Mouse (Mus musculus) forebrain, embryonic 16.5 days (tissue): ENCODE measurements around the gene Fam53b. TPM values are rescaled to one million over a fixed set of nuclear protein-coding genes. Genes with fewer than 3 reads are reported as not detected.

Experiments
- ATAC-seq: fragments of 200-750 bp; cut with Nextera tagmentation; 2 replicates; pipeline ENCODE4 v1.8.0; 2017; ENCODE audit warnings: mild to moderate bottlenecking, moderate library complexity
- H3K27ac ChIP-seq: fragments of 300-500 bp; sonication (generic); 2 replicates; pipeline ENCODE4 v1.5.1; 2014; ENCODE audit warnings: low read length, control low read depth
- H3K27me3 ChIP-seq: fragments of 300-500 bp; sonication (generic); replicated peaks from 2 replicates; pipeline ENCODE4 v1.6.1; 2014; ENCODE audit warnings: low read length; ENCODE audit not compliant: control insufficient read depth, insufficient read depth
- H3K36me3 ChIP-seq: fragments of 300-500 bp; sonication (generic); 2 replicates; pipeline ENCODE4 v1.6.1; 2014; ENCODE audit not compliant: control insufficient read depth, insufficient read depth
- H3K4me1 ChIP-seq: fragments of 300-500 bp; sonication (generic); replicated peaks from 2 replicates; pipeline ENCODE4 v1.6.1; 2014; ENCODE audit warnings: low read length; ENCODE audit not compliant: control insufficient read depth, insufficient read depth
- H3K4me2 ChIP-seq: fragments of 300-500 bp; sonication (generic); 2 replicates; pipeline ENCODE4 v1.6.1; 2014; ENCODE audit warnings: mild to moderate bottlenecking, low read length, control low read depth
- H3K4me3 ChIP-seq: fragments of 300-500 bp; sonication (generic); replicated peaks from 2 replicates; pipeline ENCODE4 v1.5.1; 2014; ENCODE audit warnings: mild to moderate bottlenecking, low read length, control low read depth
- H3K9ac ChIP-seq: fragments of 300-500 bp; sonication (generic); replicated peaks from 2 replicates; pipeline ENCODE4 v1.6.1; 2014; ENCODE audit warnings: low read depth, low read length, control low read depth
- H3K9me3 ChIP-seq: fragments of 300-500 bp; sonication (generic); 2 replicates; pipeline ENCODE4 v1.6.1; 2016; ENCODE audit warnings: low read length; ENCODE audit not compliant: control insufficient read depth
- WGBS: fragments of 180-500 bp; shearing (Covaris S2); extraction: QIAGEN DNeasy Blood & Tissue Kit; methylation state at CpG from one replicate; pipeline ENCODE4 v1.1.7; 2014; 5-methylcytosine and 5-hydroxymethylcytosine counted together
- polyA plus RNA-seq: library from polyadenylated mRNA; unstranded; fragments of >200 nt; fragmentation: Nextera tagmentation; extraction: Ambion mirVana; gene quantifications from 2 replicates; pipeline ENCODE4 v1.2.1, GENCODE M21; 2015

Fam53b gene
- polyA plus RNA-seq, 1 experiment from 2014 or later: 29.2 TPM

DNA sequence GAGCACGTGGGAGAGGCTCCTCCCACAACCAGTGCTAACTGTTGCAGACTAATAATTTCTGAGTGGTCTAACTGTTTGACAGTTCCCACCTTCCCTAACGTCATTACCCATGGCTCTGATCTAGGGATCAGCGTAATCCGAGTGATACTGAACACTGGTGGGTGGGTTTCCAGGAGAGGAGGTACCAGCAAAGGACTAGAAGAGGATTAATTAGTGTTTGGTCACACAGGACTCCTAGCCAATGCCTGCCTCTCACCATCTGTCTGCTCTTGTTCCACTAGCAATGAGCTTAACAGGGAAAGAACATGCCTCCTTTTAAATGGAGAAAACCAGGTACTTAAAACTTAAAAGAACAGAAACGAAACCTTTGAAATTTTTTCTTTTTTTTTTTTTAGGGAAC, 54.8 kb downstream of the Fam53b start:
- no peak overlapping the region for H3K9ac ChIP-seq
- no peaks in the 10 kb centered on the region; the same call in 1 of the 2 replicates for H3K36me3 ChIP-seq
- H3K9me3 ChIP-seq: no peaks in the 10 kb centered on the region
- no peaks in the 10 kb centered on the region for H3K27me3 ChIP-seq
- H3K4me2 ChIP-seq: no peak overlapping the region
- H3K4me3 ChIP-seq: no peak overlapping the region
- ATAC-seq: peak; percentile 63
- WGBS: 47% methylated on average over 5 of the region's 5 CpGs
- H3K27ac ChIP-seq: peak overlapping the region; percentile 80; the same call in 1 of the 2 replicates
- H3K4me1 ChIP-seq: peaks cover 27% of the 10 kb centered on the region

DNA sequence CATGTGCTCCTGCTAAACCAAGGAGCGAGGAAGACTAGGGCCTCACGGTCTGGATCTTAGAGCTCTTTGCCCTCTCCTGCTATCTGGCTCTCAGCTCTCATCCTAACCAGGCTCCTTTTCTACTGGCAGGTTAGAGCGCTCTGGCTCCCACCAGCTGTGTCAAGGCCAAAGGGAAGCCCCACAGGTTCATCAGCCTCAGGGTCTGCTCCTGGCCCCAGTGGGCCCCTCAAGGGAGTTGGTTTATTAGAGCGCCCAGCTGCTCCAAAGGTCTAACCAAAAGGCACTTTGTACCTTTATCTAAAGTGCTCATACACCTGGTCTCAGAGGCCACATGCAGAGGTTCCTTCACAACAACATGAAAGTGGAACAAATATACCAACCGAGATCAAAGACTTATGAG, 57.4 kb downstream of the Fam53b start:
- Histone ChIP-seq H3K27me3 (no peaks in the 10 kb centered on the region), H3K36me3 (no peaks in the 10 kb centered on the region), H3K27ac (no peak overlapping the region), H3K4me1 (peaks cover 31% of the 10 kb centered on the region), H3K4me2 (no peak overlapping the region), H3K9ac (no peak overlapping the region), H3K9me3 (no peaks in the 10 kb centered on the region), H3K4me3 (no peak overlapping the region)
- 95% methylated on average over 5 of the region's 5 CpGs for WGBS
- no peak for ATAC-seq

DNA sequence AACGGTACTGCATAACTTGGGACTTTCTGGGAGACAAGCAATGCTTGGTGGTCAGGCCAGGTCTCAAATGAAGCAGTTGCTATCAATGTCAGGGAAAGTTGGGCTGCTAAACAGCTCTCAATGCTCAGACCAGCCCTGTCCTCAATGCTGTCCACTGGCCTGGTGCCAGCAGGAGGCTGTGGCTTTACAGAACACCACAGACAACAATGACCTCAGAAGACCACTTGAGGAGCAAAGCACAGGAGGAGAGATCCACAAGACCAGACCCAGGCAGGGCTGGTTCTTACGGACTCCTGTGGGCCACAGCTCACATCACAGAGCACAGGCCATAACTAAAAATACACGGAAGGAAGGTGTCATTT, 59.3 kb downstream of the Fam53b start:
- Histone ChIP-seq H3K4me3 (no peak overlapping the region), H3K27me3 (no peaks in the 10 kb centered on the region), H3K36me3 (no peaks in the 10 kb centered on the region), H3K4me2 (no peak overlapping the region), H3K4me1 (peaks cover 18% of the 10 kb centered on the region), H3K9me3 (no peaks in the 10 kb centered on the region), H3K9ac (no peak overlapping the region), H3K27ac (no peak overlapping the region)
- ATAC-seq: no peak
- WGBS: 60% methylated on average over 3 of the region's 3 CpGs

DNA sequence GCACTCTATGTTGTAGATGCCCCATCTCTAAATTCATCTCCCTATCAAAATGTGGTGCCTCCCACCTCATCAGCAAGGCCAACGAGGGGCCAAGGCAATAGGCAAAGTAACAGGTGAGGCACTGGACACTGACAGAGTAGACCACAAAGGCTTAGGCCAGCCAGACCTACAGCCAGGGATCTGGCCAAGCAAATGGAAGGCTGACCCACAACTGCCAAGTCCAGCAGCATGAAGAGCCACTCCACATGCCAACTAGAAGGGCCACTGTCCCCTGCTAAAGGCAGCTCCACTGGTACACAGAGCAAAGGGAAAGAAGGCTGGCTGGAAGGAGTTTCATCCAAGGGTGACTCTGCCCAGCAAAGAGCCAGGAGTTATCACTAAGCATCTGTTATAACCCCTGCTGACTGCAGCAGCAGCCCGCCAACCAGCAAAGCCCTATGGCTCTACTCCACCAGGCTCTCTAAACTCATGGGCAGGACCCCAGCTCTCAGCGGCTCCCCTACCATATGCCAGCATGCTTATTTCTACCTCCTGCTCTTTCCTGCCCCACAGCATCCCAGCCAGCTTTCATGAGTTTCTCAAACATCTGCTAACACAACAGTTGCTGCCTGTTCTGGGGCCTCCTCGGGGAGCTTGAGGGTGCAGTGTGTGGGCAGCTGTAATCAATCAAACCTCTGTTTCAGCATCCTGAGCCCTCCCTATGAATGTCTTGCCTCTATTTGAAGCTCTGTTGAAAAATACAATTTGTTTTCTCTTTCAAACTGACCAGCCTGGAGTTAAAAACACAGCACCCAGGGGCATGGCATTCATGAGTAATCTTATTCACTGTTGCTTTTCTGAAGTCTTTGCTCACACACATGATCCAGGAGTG, 59.9 kb downstream of the Fam53b start:
- no peak overlapping the region for H3K27ac ChIP-seq
- no peaks in the 10 kb centered on the region for H3K27me3 ChIP-seq
- H3K9me3 ChIP-seq: no peaks in the 10 kb centered on the region
- peak; percentile 52; the same call in 1 of the 2 replicates for ATAC-seq
- H3K4me2 ChIP-seq: no peak overlapping the region
- no peaks in the 10 kb centered on the region for H3K36me3 ChIP-seq
- WGBS: 60% methylated on average over 4 of the region's 4 CpGs
- H3K4me1 ChIP-seq: peaks cover 16% of the 10 kb centered on the region
- H3K4me3 ChIP-seq: no peak overlapping the region
- H3K9ac ChIP-seq: no peak overlapping the region

DNA sequence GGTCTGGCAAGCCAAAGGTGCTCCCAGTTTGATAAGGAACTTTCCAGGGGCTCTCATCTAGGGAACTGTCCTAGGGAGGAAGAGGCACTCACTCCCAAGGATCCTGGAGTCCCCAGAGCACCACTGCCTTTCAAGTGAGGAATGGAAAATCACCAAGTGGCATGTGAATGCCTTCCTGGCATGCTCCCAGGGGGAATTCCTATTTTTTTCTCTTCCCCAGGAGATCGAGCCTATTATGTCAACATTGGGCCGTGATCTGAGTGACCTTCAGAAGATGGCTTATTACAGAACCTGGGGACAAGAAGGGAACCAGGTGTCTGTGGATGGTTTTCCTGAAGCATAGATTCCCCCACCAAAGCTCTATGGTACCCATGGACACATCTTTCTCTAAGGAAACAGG, 62.0 kb downstream of the Fam53b start:
- no peak overlapping the region for H3K27ac ChIP-seq
- no peak for ATAC-seq
- no peaks in the 10 kb centered on the region for H3K36me3 ChIP-seq
- H3K4me2 ChIP-seq: no peak overlapping the region
- peaks cover 16% of the 10 kb centered on the region for H3K4me1 ChIP-seq
- no peak overlapping the region for H3K9ac ChIP-seq
- no peaks in the 10 kb centered on the region for H3K9me3 ChIP-seq
- no peaks in the 10 kb centered on the region for H3K27me3 ChIP-seq
- no peak overlapping the region for H3K4me3 ChIP-seq
- 43% methylated on average over 2 of the region's 2 CpGs for WGBS

DNA sequence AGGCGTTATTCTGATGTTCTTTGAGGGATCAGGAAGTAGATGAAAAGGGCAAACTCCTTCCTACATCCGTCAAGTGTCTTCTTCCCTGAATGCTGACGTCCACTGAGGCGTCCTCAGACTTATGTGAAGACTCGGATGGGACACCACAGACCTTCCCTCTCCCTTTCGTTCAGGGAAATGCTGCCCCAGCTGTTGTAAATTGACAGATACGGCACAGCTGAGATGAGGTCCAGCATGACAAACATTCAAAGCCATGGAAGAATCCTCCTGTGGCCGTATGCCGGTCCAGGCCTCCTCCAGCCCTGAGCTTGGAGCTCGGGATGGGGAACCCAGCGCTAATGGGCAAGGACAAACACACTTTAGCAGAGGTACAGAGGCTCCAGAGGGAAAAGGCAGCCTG, 64.2 kb downstream of the Fam53b start:
- no peak for ATAC-seq
- Histone ChIP-seq H3K4me1 (peaks cover 8% of the 10 kb centered on the region), H3K4me2 (no peak overlapping the region), H3K9ac (no peak overlapping the region), H3K27me3 (no peaks in the 10 kb centered on the region), H3K9me3 (no peaks in the 10 kb centered on the region), H3K36me3 (no peaks in the 10 kb centered on the region), H3K27ac (no peak overlapping the region), H3K4me3 (no peak overlapping the region)
- WGBS: 97% methylated on average over 11 of the region's 11 CpGs

DNA sequence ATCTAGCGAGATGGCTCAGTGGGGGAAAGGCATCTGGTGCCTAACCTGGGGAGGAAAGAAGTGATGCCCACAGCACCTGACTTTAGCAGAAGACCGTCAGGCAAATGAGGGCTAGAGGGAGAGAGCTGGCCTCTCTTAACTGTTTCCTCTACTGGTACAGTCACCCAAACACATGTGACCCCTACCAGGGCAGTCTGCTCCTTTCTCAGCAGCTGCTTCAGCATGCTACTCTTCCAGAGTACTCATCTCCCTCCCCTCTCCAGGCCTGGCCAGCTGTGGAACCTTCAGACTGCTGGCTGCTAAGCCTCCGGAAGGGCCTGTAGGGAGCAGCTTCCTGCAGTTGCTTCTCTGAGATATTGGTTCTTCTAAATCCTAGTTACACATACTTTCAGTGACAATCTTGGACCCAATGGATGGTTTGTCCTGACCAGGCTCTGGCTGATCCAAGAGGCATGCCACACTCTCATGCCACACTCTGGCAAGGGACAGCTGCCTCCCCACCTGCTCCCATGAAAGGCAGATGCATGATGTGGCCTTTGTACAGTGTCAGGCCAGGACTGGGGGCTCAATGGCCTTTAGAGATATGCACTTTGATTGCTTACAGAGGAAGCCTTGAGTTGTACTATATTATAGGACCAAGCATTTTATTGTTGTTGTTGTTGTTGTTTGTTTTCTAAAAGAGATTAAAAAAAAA, 65.5 kb downstream of the Fam53b start:
- ATAC-seq: no peak
- WGBS: 90% methylated on average over 3 of the region's 3 CpGs
- no peaks in the 10 kb centered on the region for H3K9me3 ChIP-seq
- no peaks in the 10 kb centered on the region for H3K36me3 ChIP-seq
- H3K27ac ChIP-seq: no peak overlapping the region
- no peak overlapping the region for H3K4me3 ChIP-seq
- H3K4me1 ChIP-seq: peaks cover 2% of the 10 kb centered on the region; the same call in 1 of the 2 replicates
- no peaks in the 10 kb centered on the region for H3K27me3 ChIP-seq
- no peak overlapping the region for H3K4me2 ChIP-seq
- no peak overlapping the region for H3K9ac ChIP-seq

DNA sequence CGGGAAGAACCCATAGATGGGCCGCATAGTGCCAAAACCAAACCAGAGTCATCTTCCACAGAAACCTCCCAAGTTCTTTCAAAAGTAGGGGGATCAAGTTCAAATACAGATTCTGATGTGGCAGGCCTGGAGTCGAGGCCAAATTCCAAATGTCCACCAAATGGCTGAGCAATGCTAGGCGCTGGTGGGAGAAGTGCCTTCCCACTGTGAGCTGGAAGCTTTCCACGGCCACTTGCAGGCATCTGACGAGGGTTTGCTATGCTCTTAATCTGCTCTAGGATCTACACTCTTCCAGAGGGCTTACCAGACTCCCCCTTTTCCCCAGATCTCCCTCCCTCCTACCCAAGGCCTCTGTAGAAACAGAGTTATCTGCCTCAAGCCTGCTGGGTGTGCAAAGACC, 66.6 kb downstream of the Fam53b start:
- H3K27ac ChIP-seq: no peak overlapping the region
- no peak for ATAC-seq
- no peak overlapping the region for H3K4me3 ChIP-seq
- H3K36me3 ChIP-seq: no peaks in the 10 kb centered on the region
- peaks cover 2% of the 10 kb centered on the region; the same call in 1 of the 2 replicates for H3K4me1 ChIP-seq
- H3K27me3 ChIP-seq: no peaks in the 10 kb centered on the region
- H3K4me2 ChIP-seq: no peak overlapping the region
- no peaks in the 10 kb centered on the region for H3K9me3 ChIP-seq
- 87% methylated on average over 6 of the region's 6 CpGs for WGBS
- H3K9ac ChIP-seq: no peak overlapping the region

DNA sequence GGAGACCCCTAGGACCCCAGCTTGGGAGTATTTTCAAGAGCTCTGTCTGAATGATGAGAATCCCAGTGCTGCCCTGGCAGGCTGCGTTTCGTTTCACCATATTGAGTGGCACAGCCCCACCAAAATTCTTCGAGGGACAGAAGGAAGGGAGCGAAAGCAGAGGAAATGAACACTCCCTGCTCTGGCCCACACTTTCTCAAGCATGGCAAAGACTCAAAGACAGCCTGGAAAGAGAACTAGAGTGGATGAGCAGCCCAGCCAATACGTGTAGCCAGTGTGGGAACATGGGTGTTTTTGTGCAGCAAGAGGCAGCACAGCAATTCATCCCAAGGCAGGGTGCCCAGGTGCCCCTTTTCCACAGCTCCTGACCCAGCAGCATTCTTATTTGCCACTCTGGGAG, 70.8 kb downstream of the Fam53b start:
- H3K9me3 ChIP-seq: no peaks in the 10 kb centered on the region
- no peak overlapping the region for H3K4me2 ChIP-seq
- no peaks in the 10 kb centered on the region for H3K4me1 ChIP-seq
- no peaks in the 10 kb centered on the region for H3K36me3 ChIP-seq
- no peak overlapping the region for H3K27ac ChIP-seq
- H3K4me3 ChIP-seq: no peak overlapping the region
- no peak for ATAC-seq
- no peaks in the 10 kb centered on the region for H3K27me3 ChIP-seq
- no peak overlapping the region for H3K9ac ChIP-seq
- WGBS: 85% methylated on average over 5 of the region's 5 CpGs
